Mouse (Mus musculus): Measurements from ENCODE around the gene Sec14l1. TPM values are rescaled to one million over a fixed set of nuclear protein-coding genes. Genes with fewer than 3 reads are reported as not detected.

Sec14l1 gene
- total and polyA plus RNA-seq, 3 experiments: 42.0 to 55.9 TPM; not detected in 1

GRCm38 (mm10) chr11:117087036-117087799 lies 27.8 kb upstream of the Sec14l1 start:
- Histone ChIP-seq H3K4me1 (ENCODE audit: control insufficient read depth in 1 of 2, insufficient read depth in 2 of 2, low read length in 2 of 2) (peaks cover 22 to 24% of the 10 kb centered on the region in 2 experiments), H3K27me3 (ENCODE audit: control insufficient read depth in 1 of 2, insufficient read depth in 2 of 2, low read length in 2 of 2) (no peaks in the 10 kb centered on the region), H3K27ac (ENCODE audit: control insufficient read depth, low read depth, low read length) (peak overlapping the region; percentile 54), H3K4me3 (ENCODE audit: control insufficient read depth in 1 of 2, insufficient read depth in 1 of 2, low read depth in 2 of 2, low read length in 2 of 2) (no peak overlapping the region), H3K79me2 (ENCODE audit: control insufficient read depth, insufficient read depth, low read length, poor library complexity) (no peaks in the 10 kb centered on the region), H3K9ac (ENCODE audit: control insufficient read depth, low read depth, low read length, poor library complexity, severe bottlenecking) (no peak overlapping the region), H3K9me3 (replicated peaks; ENCODE audit: insufficient read depth, low read length) (no peaks in the 10 kb centered on the region), H3K36me3 (ENCODE audit: control insufficient read depth in 1 of 2, insufficient read depth in 2 of 2, low read length in 2 of 2) (peaks cover 0 to 27% of the 10 kb centered on the region in 2 experiments; a peak in 2 of 4 replicates)
- DNase-seq (ENCODE audit: low read depth, low spot score): no peak
- TF ChIP-seq RCOR1 (IDR thresholded peaks at IDR 0.05; ENCODE audit: low read depth, low read length): no peak
- no peak for TF ChIP-seq POLR2AphosphoS2 (IDR thresholded peaks at IDR 0.05; ENCODE audit: low read length)
- no peak for TF ChIP-seq ETS1 (IDR thresholded peaks at IDR 0.05; ENCODE audit: low read depth, low read length)
- TF ChIP-seq RAD21 (IDR thresholded peaks at IDR 0.05; ENCODE audit: low read depth, low read length): no peak
- TF ChIP-seq ZNF384 (IDR thresholded peaks at IDR 0.05; ENCODE audit: low read depth, low read length): no peak

- Histone ChIP-seq H3K36me3 (ENCODE audit: control insufficient read depth in 1 of 2, insufficient read depth in 2 of 2, low read length in 2 of 2) (peaks cover 0 to 34% of the 10 kb centered on the region in 2 experiments; a peak in 2 of 4 replicates), H3K9ac (ENCODE audit: control insufficient read depth, low read depth, low read length, poor library complexity, severe bottlenecking) (peak overlapping the region; percentile 38), H3K79me2 (ENCODE audit: control insufficient read depth, insufficient read depth, low read length, poor library complexity) (no peaks in the 10 kb centered on the region), H3K4me1 (ENCODE audit: control insufficient read depth in 1 of 2, insufficient read depth in 2 of 2, low read length in 2 of 2) (peaks cover 29 to 32% of the 10 kb centered on the region in 2 experiments), H3K27ac (ENCODE audit: control insufficient read depth, low read depth, low read length) (peak overlapping the region; percentile 69), H3K9me3 (replicated peaks; ENCODE audit: insufficient read depth, low read length) (no peaks in the 10 kb centered on the region), H3K27me3 (ENCODE audit: control insufficient read depth in 1 of 2, insufficient read depth in 2 of 2, low read length in 2 of 2) (no peaks in the 10 kb centered on the region), H3K4me3 (ENCODE audit: control insufficient read depth in 1 of 2, insufficient read depth in 1 of 2, low read depth in 2 of 2, low read length in 2 of 2) (peak overlapping the region in 1 of 2 experiments; percentile 5; a peak in 1 of 4 replicates)
- DNase-seq (ENCODE audit: low read depth, low spot score): peak; percentile 83
- TF ChIP-seq ETS1 (IDR thresholded peaks at IDR 0.05; ENCODE audit: low read depth, low read length) (peak; percentile 70), USF1 (IDR thresholded peaks at IDR 0.05; ENCODE audit: low read depth, low read length) (peak; percentile 91), BHLHE40 (IDR thresholded peaks at IDR 0.05; ENCODE audit: borderline replicate concordance, low read depth, low read length) (peak; percentile 6; the same call in 1 of the 2 replicates), HCFC1 (IDR thresholded peaks at IDR 0.05; ENCODE audit: low read depth, low read length) (peak; percentile 56; the same call in 1 of the 2 replicates), ZNF384 (IDR thresholded peaks at IDR 0.05; ENCODE audit: low read depth, low read length) (peak; percentile 96), CHD1 (IDR thresholded peaks at IDR 0.05; ENCODE audit: low read depth, low read length) (0 out of 2 replicates have a peak, but pooled peaks have one; percentile 46), MAZ (IDR thresholded peaks at IDR 0.05; ENCODE audit: low read depth, low read length) (peak; percentile 22; the same call in 1 of the 2 replicates), NELFE (IDR thresholded peaks at IDR 0.05; ENCODE audit: low read depth, low read length) (peak; percentile 22; the same call in 1 of the 2 replicates), MAX (IDR thresholded peaks at IDR 0.05; ENCODE audit: low read length) (peak; percentile 88), EP300 (IDR thresholded peaks at IDR 0.05; ENCODE audit: low read depth in 1 of 2, low read length in 2 of 2) (peak; percentile 15 to 37; a peak in 1 of 4 replicates), USF2 (IDR thresholded peaks at IDR 0.05; ENCODE audit: borderline replicate concordance in 1 of 2, insufficient read depth in 1 of 2, low read depth in 1 of 2, low read length in 2 of 2) (peak in 1 of 2 experiments; percentile 67; a peak in 2 of 4 replicates), GABPA (IDR thresholded peaks at IDR 0.05; ENCODE audit: low read depth, low read length) (no peak), SIN3A (IDR thresholded peaks at IDR 0.05; ENCODE audit: low read length) (peak; percentile 51), POLR2AphosphoS2 (IDR thresholded peaks at IDR 0.05; ENCODE audit: low read length) (peak; percentile 51; the same call in 1 of the 2 replicates), RCOR1 (IDR thresholded peaks at IDR 0.05; ENCODE audit: low read depth, low read length) (0 out of 2 replicates have a peak, but pooled peaks have one; percentile 26), E2F4 (IDR thresholded peaks at IDR 0.05; ENCODE audit: borderline replicate concordance, low read depth, low read length) (no peak), NRF1 (IDR thresholded peaks at IDR 0.05; ENCODE audit: insufficient read depth, low read depth, low read length, poor library complexity, severe bottlenecking) (no peak), MYB (IDR thresholded peaks at IDR 0.05; ENCODE audit: low read depth, low read length) (no peak), MAFK (IDR thresholded peaks at IDR 0.05; ENCODE audit: borderline replicate concordance, low read depth, low read length) (no peak), MYC (IDR thresholded peaks at IDR 0.05; ENCODE audit: low read depth, low read length) (peak; percentile 54; the same call in 1 of the 2 replicates), GATA1 (IDR thresholded peaks at IDR 0.05; ENCODE audit: low read depth, low read length) (no peak), JUND (IDR thresholded peaks at IDR 0.05; ENCODE audit: low read depth, low read length) (no peak), ZMIZ1 (IDR thresholded peaks at IDR 0.05; ENCODE audit: low read depth, low read length) (0 out of 2 replicates have a peak, but pooled peaks have one; percentile 44), MXI1 (IDR thresholded peaks at IDR 0.05; ENCODE audit: low read depth, low read length) (peak; percentile 61), ELF1 (IDR thresholded peaks at IDR 0.05; ENCODE audit: low read depth, low read length) (peak; percentile 25; the same call in 1 of the 2 replicates)
Measured at GRCm38 (mm10) chr11:117088271-117088991, 26.5 kb upstream of the Sec14l1 start.

Data from MEL (cell line).